Mouse (Mus musculus) olfactory bulb, adult 2 months (tissue): ENCODE data around the gene Lmna.

Source experiments
- CTCF ChIP-seq: fragments of 200-500 bp; IDR thresholded peaks from 2 replicates; pipeline ENCODE4 v1.5.1; 2012; ENCODE audit warnings: low read depth, mild to moderate bottlenecking, low read length, moderate library complexity; ENCODE audit not compliant: insufficient read depth
- POLR2A ChIP-seq: fragments of 200-500 bp; IDR thresholded peaks from 2 replicates; pipeline ENCODE4 v1.6.1; 2012; ENCODE audit warnings: mild to moderate bottlenecking, low read depth, low read length, moderate library complexity; ENCODE audit not compliant: insufficient read depth

DNA sequence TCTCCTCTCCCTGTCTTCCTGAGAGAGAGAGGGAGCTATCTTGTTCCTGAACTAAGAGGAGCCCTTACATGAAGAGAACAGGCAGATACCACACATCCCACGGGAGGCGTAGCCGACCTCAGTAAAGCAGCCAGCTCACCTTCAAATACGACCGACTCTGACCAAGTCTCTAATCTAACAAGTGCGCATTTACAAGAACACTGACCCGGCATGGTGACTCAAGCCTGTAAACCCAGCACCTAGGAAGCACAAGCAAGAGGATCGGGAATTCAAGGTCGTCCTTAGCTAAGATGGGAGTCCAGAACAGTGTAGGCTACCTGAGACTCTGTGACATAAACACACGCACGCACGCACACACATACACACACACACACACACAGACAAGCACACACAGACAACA lies 67.3 kb downstream of the Lmna start:
- TF ChIP-seq POLR2A (no peak), CTCF (no peak)
